Mouse (Mus musculus) neural tube, embryonic 11.5 days (tissue): ENCODE results near the gene Hddc2. TPM values are rescaled to one million over a fixed set of nuclear protein-coding genes. Genes with fewer than 3 reads are reported as not detected.
"Not testable (repeated sequence)": the region's sequence is repeated elsewhere in the genome, so short reads cannot be mapped to it uniquely, and the experiment has no call there.

Source experiments
- ATAC-seq: fragments of 200-750 bp; cut with Nextera tagmentation; 2 replicates; pipeline ENCODE4 v1.8.0; 2017; ENCODE audit warnings: moderate number of reproducible peaks, mild to moderate bottlenecking, moderate TSS enrichment, moderate library complexity; ENCODE audit not compliant: insufficient read depth, low FRiP score, low TSS enrichment
- DNase-seq: peaks from one replicate; pipeline ENCODE4 v3.0.0-alpha.2; 2015; ENCODE audit warnings: low spot score
- H3K27ac ChIP-seq: fragments of 300-500 bp; sonication (generic); 2 replicates; pipeline ENCODE4 v1.5.1; 2014; ENCODE audit warnings: low read depth, mild to moderate bottlenecking, low read length
- H3K27me3 ChIP-seq: fragments of 300-500 bp; sonication (generic); 2 replicates; pipeline ENCODE4 v1.6.1; 2014; ENCODE audit warnings: mild to moderate bottlenecking, low read length, mixed read lengths; ENCODE audit not compliant: control insufficient read depth, insufficient read depth
- H3K36me3 ChIP-seq: fragments of 300-500 bp; sonication (generic); 2 replicates; pipeline ENCODE4 v1.6.1; 2014; ENCODE audit warnings: mild to moderate bottlenecking, low read length, moderate library complexity, mixed read lengths; ENCODE audit not compliant: control insufficient read depth, insufficient read depth
- H3K4me1 ChIP-seq: fragments of 300-500 bp; sonication (generic); 2 replicates; pipeline ENCODE4 v1.6.1; 2014; ENCODE audit warnings: low read length, mixed read lengths; ENCODE audit not compliant: control insufficient read depth, insufficient read depth
- H3K4me2 ChIP-seq: fragments of 300-500 bp; sonication (generic); 2 replicates; pipeline ENCODE4 v1.6.1; 2014; ENCODE audit warnings: low read depth, mild to moderate bottlenecking, moderate library complexity
- H3K4me3 ChIP-seq: fragments of 300-500 bp; sonication (generic); 2 replicates; pipeline ENCODE4 v1.5.1; 2014; ENCODE audit warnings: low read depth, low read length
- H3K9ac ChIP-seq: fragments of 300-500 bp; sonication (generic); 2 replicates; pipeline ENCODE4 v1.6.1; 2014; ENCODE audit warnings: mild to moderate bottlenecking, low read length
- H3K9me3 ChIP-seq: fragments of 300-500 bp; sonication (generic); 2 replicates; pipeline ENCODE4 v1.6.1; 2016; ENCODE audit warnings: low read length; ENCODE audit not compliant: control insufficient read depth
- WGBS: fragments of 180-500 bp; shearing (Covaris S2); extraction: QIAGEN DNeasy Blood & Tissue Kit; methylation state at CpG from one replicate; pipeline ENCODE4 v1.1.7; 2014; 5-methylcytosine and 5-hydroxymethylcytosine counted together
- polyA plus RNA-seq: library from polyadenylated mRNA; unstranded; fragments of >200 nt; fragmentation: Nextera tagmentation; extraction: Ambion mirVana; gene quantifications from 2 replicates; pipeline ENCODE4 v1.2.1, GENCODE M21; 2014

Hddc2 gene
- polyA plus RNA-seq, 1 experiment from 2014 or later, result 66.3 TPM

DNA sequence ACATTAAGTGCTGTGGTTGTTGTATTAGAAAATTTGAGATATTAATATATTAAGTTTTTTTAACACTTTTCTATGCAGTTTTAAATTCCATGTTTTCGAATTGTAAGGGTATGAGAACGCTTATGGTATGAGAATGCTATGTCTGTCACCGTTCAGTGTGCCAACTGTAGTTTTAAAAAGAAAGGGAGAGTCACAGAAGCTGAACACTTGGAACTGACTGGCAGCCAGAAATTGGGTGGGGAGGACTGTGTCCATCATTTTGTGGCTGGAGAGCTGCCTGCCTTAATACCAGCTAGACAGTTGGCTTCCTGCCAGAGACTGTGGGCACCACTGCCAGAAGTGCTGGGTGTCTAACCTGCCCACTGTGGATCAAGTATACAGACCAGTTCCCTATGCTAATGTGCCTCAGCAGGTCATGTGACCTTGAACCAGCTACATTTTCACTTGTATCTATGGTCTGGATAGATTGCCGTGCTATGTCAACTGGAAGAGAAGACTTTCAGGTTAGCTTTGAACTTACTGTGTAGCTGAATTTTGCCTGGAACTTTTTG is 18.1 kb downstream of the Hddc2 start:
- Histone ChIP-seq H3K36me3 (no peaks in the 10 kb centered on the region; the same call in 1 of the 2 replicates), H3K27me3 (no peaks in the 10 kb centered on the region), H3K4me2 (no peak overlapping the region), H3K4me3 (no peak overlapping the region), H3K4me1 (no peaks in the 10 kb centered on the region), H3K27ac (no peak overlapping the region), H3K9me3 (no peaks in the 10 kb centered on the region), H3K9ac (no peak overlapping the region)
- 92% methylated on average over 4 of the region's 4 CpGs for WGBS
- ATAC-seq, result no peak
- no peak for DNase-seq

DNA sequence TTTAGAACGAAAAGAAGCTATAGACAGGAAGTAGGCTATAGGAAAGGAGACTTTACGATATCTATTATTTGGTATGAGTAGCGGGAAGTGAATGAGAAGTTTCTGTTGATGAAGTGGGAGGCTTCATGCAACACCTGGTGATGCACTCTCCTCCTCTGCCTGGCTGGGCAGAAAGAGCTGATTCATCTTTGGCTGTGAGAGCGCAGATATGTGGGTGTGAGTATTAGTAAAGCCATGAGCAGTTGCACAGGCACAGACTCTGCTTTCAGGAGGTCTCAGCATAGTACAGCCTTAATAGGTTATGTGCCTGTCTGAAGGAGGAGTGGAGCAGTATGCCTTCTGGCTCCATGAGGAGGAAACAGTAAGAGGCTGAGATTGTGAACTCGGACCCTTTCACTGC is 23.2 kb downstream of the Hddc2 start:
- Histone ChIP-seq H3K4me3 (no peak overlapping the region), H3K9ac (no peak overlapping the region), H3K27ac (no peak overlapping the region), H3K4me2 (no peak overlapping the region), H3K4me1 (no peaks in the 10 kb centered on the region), H3K9me3 (no peaks in the 10 kb centered on the region), H3K27me3 (no peaks in the 10 kb centered on the region), H3K36me3 (no peaks in the 10 kb centered on the region)
- 93% methylated on average over 5 of the region's 5 CpGs for WGBS
- DNase-seq (no peak), ATAC-seq (no peak)

- H3K4me1 ChIP-seq, result no peaks in the 10 kb centered on the region
- DNase-seq (no peak), ATAC-seq (no peak)
- H3K27me3 ChIP-seq, result no peaks in the 10 kb centered on the region
- WGBS, result 89% methylated on average over 8 of the region's 8 CpGs
- H3K27ac ChIP-seq, result no peak overlapping the region
- no peak overlapping the region for H3K4me2 ChIP-seq
- no peaks in the 10 kb centered on the region for H3K9me3 ChIP-seq
- no peaks in the 10 kb centered on the region for H3K36me3 ChIP-seq
- no peak overlapping the region for H3K9ac ChIP-seq
- H3K4me3 ChIP-seq, result no peak overlapping the region
These were observed 33.2 kb downstream of the Hddc2 start for GRCm38 (mm10) chr10:31346401-31346800.

DNA sequence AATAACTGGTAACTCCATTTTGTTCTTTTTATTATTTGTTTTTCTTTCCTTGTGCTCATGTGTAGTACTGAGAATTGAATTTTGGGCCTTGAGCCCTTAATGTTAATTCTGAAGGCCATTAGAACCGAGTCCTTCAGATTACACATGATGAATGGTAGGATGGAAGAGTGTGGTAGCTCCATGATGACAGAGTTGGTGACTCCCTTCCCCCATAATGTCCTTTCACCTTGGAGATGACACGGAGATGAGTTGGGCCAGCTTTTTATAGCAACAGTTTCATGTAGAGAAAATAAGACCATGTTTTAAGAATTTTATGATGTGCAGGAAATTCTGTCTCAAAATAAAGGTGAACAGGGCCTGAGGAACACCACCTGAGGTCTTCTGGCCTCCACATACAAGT is 37.9 kb downstream of the Hddc2 start:
- Histone ChIP-seq H3K9me3 (no peaks in the 10 kb centered on the region), H3K4me2 (no peak overlapping the region), H3K4me1 (no peaks in the 10 kb centered on the region), H3K27ac (no peak overlapping the region), H3K27me3 (no peaks in the 10 kb centered on the region), H3K4me3 (no peak overlapping the region), H3K36me3 (no peaks in the 10 kb centered on the region), H3K9ac (no peak overlapping the region)
- DNase-seq, result no peak
- ATAC-seq, result no peak
- 91% methylated on average over 2 of the region's 2 CpGs for WGBS

DNA sequence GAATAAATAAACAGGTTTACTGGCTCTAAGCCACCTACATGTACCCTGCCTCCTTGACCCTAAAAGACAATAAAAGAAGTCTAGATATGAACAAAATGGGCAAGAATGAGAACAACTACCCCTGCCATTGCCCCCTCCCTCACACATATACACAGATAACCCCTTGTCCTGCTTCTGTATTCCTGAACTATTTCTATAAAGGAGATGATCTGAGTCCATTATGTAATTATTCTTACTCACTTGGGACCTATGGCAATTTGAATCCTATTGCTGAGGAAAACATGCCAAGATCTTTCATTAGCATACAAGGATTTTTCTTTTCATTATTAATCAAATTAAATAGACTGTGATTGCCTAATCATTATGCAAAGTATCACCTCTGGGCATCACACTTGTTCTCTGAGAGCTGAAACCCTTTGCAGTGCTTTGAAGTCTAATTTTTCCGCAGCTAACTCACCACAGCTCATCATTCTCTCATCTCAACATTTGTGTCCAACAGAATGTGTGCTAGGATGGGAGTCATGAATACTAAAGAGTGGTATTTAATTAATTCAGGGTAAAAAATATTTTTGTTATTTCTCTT is 39.8 kb downstream of the Hddc2 start:
- WGBS, result 85% methylated on average over 1 of the region's 1 CpGs
- Histone ChIP-seq H3K27ac (no peak overlapping the region), H3K36me3 (no peaks in the 10 kb centered on the region), H3K9me3 (no peaks in the 10 kb centered on the region), H3K4me1 (no peaks in the 10 kb centered on the region), H3K27me3 (no peaks in the 10 kb centered on the region), H3K4me2 (no peak overlapping the region), H3K9ac (no peak overlapping the region), H3K4me3 (no peak overlapping the region)
- ATAC-seq (no peak), DNase-seq (no peak)

DNA sequence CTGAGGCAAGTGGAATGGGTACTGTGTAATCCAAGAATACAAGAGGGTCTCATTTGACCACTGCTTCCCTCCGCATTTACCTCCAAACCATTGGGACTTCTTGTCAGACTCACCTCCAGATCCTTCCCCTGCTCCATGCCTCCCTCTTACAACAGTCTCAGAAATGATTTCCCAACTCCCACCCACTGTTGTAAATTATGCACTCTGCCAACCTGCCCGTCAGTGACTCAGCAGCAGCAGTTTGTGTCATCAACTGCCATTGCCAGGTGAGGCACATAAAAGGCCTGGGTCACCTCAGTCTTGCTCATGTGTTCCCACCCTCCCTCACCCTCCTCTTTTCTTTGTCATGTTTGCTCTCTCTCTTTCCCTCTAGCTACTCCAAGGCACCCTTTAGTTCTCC is 41.0 kb downstream of the Hddc2 start:
- no peak for ATAC-seq
- 86% methylated on average over 2 of the region's 2 CpGs for WGBS
- Histone ChIP-seq H3K4me1 (no peaks in the 10 kb centered on the region), H3K9ac (no peak overlapping the region), H3K27me3 (no peaks in the 10 kb centered on the region), H3K9me3 (no peaks in the 10 kb centered on the region), H3K4me2 (no peak overlapping the region), H3K27ac (no peak overlapping the region), H3K4me3 (no peak overlapping the region), H3K36me3 (no peaks in the 10 kb centered on the region)
- DNase-seq, result no peak

GRCm38 (mm10) chr10:31354886-31355461 is 41.8 kb downstream of the Hddc2 start:
- no peak for ATAC-seq
- no peak for DNase-seq
- Histone ChIP-seq H3K36me3 (no peaks in the 10 kb centered on the region), H3K9me3 (no peaks in the 10 kb centered on the region), H3K4me1 (no peaks in the 10 kb centered on the region), H3K4me3 (no peak overlapping the region), H3K27me3 (no peaks in the 10 kb centered on the region), H3K27ac (no peak overlapping the region), H3K4me2 (no peak overlapping the region), H3K9ac (no peak overlapping the region)
- 83% methylated on average over 7 of the region's 7 CpGs for WGBS

DNA sequence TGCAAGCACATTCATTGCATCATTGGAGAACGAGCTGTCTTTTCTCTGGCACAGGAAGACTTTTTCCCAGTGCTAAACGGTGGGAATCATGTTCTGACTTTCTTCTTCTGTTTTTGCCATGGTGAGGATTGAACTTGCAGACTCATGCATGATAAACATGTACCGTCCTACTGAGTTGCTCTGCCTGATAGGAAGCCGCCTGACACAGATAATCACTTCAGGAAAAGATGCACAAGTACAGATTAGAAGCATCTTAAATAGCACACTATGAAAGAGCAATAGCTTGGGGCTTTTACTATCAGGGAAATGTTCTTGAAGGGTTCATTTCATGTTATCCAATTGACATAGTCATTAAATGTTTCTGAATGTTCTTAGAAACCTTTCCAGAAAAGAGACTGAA is 46.6 kb downstream of the Hddc2 start:
- Histone ChIP-seq H3K9ac (no peak overlapping the region), H3K4me1 (no peaks in the 10 kb centered on the region), H3K27ac (no peak overlapping the region), H3K4me2 (no peak overlapping the region), H3K27me3 (no peaks in the 10 kb centered on the region), H3K36me3 (no peaks in the 10 kb centered on the region), H3K9me3 (no peaks in the 10 kb centered on the region), H3K4me3 (no peak overlapping the region)
- DNase-seq, result no peak
- ATAC-seq, result no peak
- 90% methylated on average over 4 of the region's 4 CpGs for WGBS

DNA sequence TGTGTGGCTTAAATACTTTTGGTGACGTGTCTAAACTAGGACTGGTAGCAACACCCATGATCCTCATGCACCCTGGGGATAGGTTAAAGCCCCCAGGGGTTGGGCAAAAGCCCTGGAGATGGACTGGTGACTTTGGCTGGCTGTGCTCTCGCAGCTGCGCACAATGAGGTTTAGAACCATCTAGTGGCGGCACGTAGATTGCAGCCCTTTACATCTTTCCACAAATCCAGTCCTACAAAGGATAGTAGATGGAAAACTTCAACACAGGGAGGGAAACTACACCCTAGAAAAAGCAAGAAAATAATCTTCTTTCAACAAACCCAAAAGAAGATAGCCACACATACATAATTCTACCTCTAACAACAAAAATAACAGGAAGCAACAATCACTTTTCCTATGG is 57.0 kb downstream of the Hddc2 start:
- H3K4me2 ChIP-seq, H3K9me3 ChIP-seq, H3K27ac ChIP-seq, H3K4me3 ChIP-seq, ATAC-seq, H3K4me1 ChIP-seq, H3K9ac ChIP-seq, H3K27me3 ChIP-seq, H3K36me3 ChIP-seq: not testable (repeated sequence)
- 17% methylated on average over 4 of the region's 5 CpGs for WGBS
- DNase-seq, result peak; percentile 20
